Mouse (Mus musculus): ENCODE results near the gene Nedd4.

DNA sequence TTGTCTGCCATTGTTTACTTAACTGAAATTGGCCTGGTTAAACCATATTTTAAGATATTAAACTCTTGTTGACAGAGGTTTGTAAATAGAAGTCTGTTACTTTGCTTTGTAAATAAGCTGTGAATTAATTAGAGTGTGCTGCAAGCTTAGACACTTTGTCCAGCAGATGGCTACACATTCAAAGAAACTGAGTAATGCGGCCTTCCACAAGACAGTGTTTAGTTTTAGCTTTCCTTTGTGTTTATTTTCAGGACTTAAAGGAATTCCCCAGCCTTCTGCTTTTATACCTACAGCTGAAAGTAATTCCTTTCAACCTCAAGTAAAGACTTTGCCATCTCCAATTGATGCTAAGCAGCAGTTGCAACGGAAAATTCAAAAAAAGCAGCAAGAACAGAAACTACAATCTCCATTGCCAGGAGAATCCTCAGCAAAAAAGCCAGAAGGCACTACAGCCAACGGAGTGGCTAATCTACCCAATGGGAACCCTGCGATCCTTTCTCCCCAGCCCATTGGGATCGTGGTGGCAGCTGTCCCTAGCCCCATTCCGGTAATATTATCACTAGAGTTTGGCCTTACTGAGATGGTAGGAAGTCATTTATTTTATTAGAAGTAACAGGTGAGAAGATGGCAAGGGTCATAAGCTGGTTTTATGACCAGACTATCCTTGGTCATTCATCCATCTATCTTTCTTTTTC, 47.2 kb upstream of the Nedd4 start:
- TF ChIP-seq CTCF (IDR thresholded peaks at IDR 0.05; ENCODE audit: low read depth) (peak; percentile 78), EP300 (optimal IDR thresholded peaks at IDR 0.05) (peak; percentile 41)
